Mouse (Mus musculus) neural tube, embryonic 15.5 days (tissue): ENCODE results near the gene Phykpl. TPM values are rescaled to one million over a fixed set of nuclear protein-coding genes. Genes with fewer than 3 reads are reported as not detected.

ENCODE experiments used
- ATAC-seq: fragments of 200-750 bp; cut with Nextera tagmentation; 2 replicates; pipeline ENCODE4 v1.8.0; 2017; ENCODE audit warnings: mild to moderate bottlenecking, moderate TSS enrichment, moderate library complexity; ENCODE audit not compliant: low FRiP score
- H3K27ac ChIP-seq: fragments of 300-500 bp; sonication (generic); replicated peaks from 2 replicates; pipeline ENCODE4 v1.5.1; 2015; ENCODE audit warnings: mild to moderate bottlenecking, inconsistent platforms
- H3K27me3 ChIP-seq: fragments of 300-500 bp; sonication (generic); replicated peaks from 2 replicates; pipeline ENCODE4 v1.6.1; 2015; ENCODE audit warnings: inconsistent platforms
- H3K36me3 ChIP-seq: fragments of 300-500 bp; sonication (generic); 2 replicates; pipeline ENCODE4 v1.6.1; 2015; ENCODE audit warnings: inconsistent platforms
- H3K4me1 ChIP-seq: fragments of 300-500 bp; sonication (generic); 2 replicates; pipeline ENCODE4 v1.6.1; 2015; ENCODE audit warnings: inconsistent platforms
- H3K4me2 ChIP-seq: fragments of 300-500 bp; sonication (generic); 2 replicates; pipeline ENCODE4 v1.6.1; 2015; ENCODE audit warnings: inconsistent platforms, mild to moderate bottlenecking, moderate library complexity
- H3K4me3 ChIP-seq: fragments of 300-500 bp; sonication (generic); replicated peaks from 2 replicates; pipeline ENCODE4 v1.5.1; 2015; ENCODE audit warnings: mild to moderate bottlenecking, inconsistent platforms
- H3K9ac ChIP-seq: fragments of 300-500 bp; sonication (generic); replicated peaks from 2 replicates; pipeline ENCODE4 v1.6.1; 2015; ENCODE audit warnings: mild to moderate bottlenecking, inconsistent platforms
- H3K9me3 ChIP-seq: fragments of 300-500 bp; sonication (generic); replicated peaks from 2 replicates; pipeline ENCODE4 v1.6.1; 2016; ENCODE audit warnings: inconsistent platforms
- WGBS: fragments of 180-500 bp; shearing (Covaris S2); methylation state at CpG from one replicate; pipeline ENCODE4 v1.1.7; 2015; ENCODE audit warnings: mixed read lengths; 5-methylcytosine and 5-hydroxymethylcytosine counted together
- polyA plus RNA-seq: library from polyadenylated mRNA; unstranded; fragments of >200 nt; fragmentation: Nextera tagmentation; extraction: Ambion mirVana; gene quantifications from 2 replicates; pipeline ENCODE4 v1.2.1, GENCODE M21; 2015

The Phykpl gene
- polyA plus RNA-seq = 8.1 and 10.9 TPM in 2 replicates

DNA sequence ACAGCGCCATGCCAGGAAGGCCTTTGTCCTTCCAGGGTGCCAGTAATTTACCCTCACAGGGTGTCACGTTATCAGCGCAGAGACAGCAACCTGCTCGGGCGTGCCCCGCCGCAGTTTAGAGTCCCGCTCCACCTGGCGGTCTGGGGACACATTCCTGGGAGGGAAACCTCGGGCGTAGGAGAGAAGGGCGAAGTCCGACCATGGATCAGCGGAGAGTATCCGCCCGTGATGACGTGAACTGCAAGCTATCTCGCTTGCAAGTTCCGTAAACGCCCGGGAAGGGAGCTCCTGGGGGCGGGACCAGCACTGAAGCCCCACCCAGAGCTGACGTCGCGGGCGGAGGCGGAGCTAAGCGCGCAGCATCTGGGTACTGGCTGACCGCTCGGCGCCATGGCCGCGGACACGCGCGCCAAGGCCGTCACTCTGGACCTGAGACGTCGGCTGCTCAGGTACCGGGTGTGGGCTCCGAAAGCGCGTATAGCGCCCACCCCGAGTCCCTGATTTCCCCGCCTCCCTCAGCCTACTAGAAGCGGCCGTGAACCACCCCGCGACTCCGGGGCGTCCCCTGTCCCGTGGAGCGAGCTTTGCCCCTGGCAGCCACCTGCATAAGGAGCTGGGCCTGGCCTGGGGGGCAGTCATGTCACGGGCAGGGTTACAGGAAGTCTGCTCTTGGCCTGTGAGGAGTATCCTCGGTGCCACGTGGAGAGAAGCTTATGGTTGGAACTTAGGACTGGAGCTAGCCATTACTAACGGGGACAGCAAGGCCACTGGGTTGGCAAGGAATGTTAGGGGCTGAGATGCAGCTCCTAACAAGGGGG, at the start of gene Phykpl:
Gene Phykpl (plus strand): TSS at position 327 of the 818 bp plus-strand sequence.
- under 1% methylated on average over 59 of the region's 59 CpGs for WGBS
- Histone ChIP-seq H3K4me2 (peak within 1 kb of the TSS; percentile 84), H3K9ac (peak within 1 kb of the TSS; percentile 77), H3K4me3 (peak within 1 kb of the TSS; percentile 60), H3K4me1 (peaks cover 20% of the 10 kb centered on the region), H3K36me3 (peaks cover 29% of the 10 kb centered on the region), H3K27ac (peak within 1 kb of the TSS; percentile 88), H3K27me3 (no peaks in the 10 kb centered on the region), H3K9me3 (no peaks in the 10 kb centered on the region)
- peak; percentile 96 for ATAC-seq

DNA sequence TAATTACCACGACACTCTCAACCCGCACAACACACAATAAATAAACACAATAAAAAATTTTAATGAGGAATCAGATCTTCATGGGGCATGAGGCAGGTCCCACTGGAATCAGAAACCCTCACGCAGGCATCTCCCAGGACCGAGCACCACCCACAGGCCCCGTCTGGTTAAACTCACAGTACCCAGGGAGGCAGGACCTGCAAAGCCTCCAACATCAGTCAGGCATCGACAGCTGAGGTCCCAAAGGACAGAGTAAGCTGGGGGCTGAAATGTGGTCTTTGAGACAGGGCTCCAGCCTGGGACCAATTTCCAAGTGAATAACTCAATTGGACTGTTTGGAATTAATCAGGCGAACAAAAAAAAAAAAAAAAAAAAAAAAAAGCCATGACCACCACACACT, 46.2 kb upstream of the Phykpl start:
- H3K4me1 ChIP-seq = no peaks in the 10 kb centered on the region
- H3K4me3 ChIP-seq = no peak overlapping the region
- ATAC-seq = no peak
- H3K27ac ChIP-seq = no peak overlapping the region
- H3K36me3 ChIP-seq = no peaks in the 10 kb centered on the region
- 29% methylated on average over 7 of the region's 7 CpGs for WGBS
- H3K4me2 ChIP-seq = no peak overlapping the region
- no peak overlapping the region for H3K9ac ChIP-seq
- no peaks in the 10 kb centered on the region for H3K9me3 ChIP-seq
- no peaks in the 10 kb centered on the region for H3K27me3 ChIP-seq

DNA sequence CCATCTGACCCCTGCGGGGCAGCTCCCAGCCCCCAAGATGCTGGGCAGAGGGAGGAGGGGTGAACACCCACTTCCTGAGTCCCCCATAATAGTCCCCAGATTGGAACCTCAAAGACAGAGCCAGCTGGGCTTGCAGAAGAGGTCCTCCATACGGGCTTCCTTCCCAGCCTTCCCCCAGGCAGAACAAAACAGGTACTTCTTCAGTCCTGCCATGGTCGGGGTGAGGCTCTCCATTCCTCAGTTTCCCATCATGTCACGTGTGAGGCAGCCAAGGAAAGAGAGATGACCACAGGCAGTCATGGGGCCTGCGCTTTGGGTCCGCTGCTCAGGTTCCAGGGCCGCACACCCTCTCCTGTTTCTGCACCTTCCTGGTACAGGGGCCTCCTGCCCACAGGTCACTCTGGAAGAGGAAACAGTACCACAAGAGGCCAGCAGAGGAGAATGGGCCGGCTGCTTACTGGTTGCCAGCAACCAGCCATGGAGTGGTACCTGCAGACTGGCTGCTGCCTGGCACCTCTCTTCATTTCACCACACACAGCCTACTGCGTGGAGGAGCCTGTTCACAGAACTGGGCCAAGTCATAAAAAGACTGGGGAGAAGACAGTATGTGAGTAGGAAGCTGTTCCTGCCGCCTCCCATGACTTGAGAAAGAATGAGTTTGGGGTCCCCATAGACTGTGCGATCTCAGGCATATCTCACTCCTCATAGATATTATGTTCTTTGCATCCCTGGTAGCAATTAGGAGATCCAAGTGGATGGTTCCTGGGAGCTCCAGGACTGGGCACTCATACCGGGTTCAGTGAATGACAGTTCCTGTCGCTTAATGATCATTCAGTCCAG, 45.4 kb upstream of the Phykpl start:
- no peaks in the 10 kb centered on the region for H3K27me3 ChIP-seq
- ATAC-seq = no peak
- H3K9me3 ChIP-seq = no peaks in the 10 kb centered on the region
- no peak overlapping the region for H3K4me3 ChIP-seq
- no peak overlapping the region for H3K9ac ChIP-seq
- no peak overlapping the region for H3K27ac ChIP-seq
- no peaks in the 10 kb centered on the region for H3K4me1 ChIP-seq
- H3K4me2 ChIP-seq = no peak overlapping the region
- WGBS = 60% methylated on average over 13 of the region's 13 CpGs
- H3K36me3 ChIP-seq = no peaks in the 10 kb centered on the region

DNA sequence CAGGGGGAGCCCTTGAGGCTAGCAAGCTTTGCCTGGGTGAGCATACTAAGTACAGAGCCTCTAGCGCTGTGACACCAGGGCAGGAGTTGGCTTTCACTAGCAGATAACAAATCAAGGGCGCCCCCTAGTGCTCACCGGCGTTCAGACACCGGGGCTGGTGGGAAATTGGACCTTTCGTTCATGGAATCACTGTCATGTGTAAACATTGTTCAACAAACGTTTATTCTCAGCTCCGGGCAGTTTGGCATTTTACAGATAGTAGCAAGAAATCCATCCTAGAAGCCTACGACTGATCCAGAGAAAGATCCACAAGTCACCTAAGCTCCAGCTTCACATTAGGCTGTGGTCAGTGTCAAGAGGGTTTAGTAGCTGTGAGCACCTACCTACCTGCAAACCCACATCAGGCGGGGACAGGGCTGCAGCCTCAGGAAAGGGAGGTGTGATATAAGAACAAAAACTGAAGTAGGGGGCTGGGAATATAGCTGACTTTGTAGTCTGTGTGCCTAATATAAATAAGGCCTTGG, 44.7 kb upstream of the Phykpl start:
- no peaks in the 10 kb centered on the region for H3K9me3 ChIP-seq
- ATAC-seq = peak; percentile 73
- H3K4me2 ChIP-seq = no peak overlapping the region
- H3K27ac ChIP-seq = no peak overlapping the region
- no peaks in the 10 kb centered on the region for H3K36me3 ChIP-seq
- no peaks in the 10 kb centered on the region for H3K27me3 ChIP-seq
- H3K4me1 ChIP-seq = no peaks in the 10 kb centered on the region
- 12% methylated on average over 10 of the region's 10 CpGs for WGBS
- no peak overlapping the region for H3K4me3 ChIP-seq
- no peak overlapping the region for H3K9ac ChIP-seq

- Histone ChIP-seq H3K9me3 (no peaks in the 10 kb centered on the region), H3K4me3 (no peak overlapping the region), H3K4me1 (no peaks in the 10 kb centered on the region), H3K4me2 (no peak overlapping the region), H3K27ac (no peak overlapping the region), H3K9ac (no peak overlapping the region), H3K36me3 (no peaks in the 10 kb centered on the region), H3K27me3 (no peaks in the 10 kb centered on the region)
- WGBS = 70% methylated on average over 9 of the region's 9 CpGs
- no peak for ATAC-seq
Observed at GRCm38 (mm10) chr11:51542424-51542823, 42.1 kb upstream of the Phykpl start.

DNA sequence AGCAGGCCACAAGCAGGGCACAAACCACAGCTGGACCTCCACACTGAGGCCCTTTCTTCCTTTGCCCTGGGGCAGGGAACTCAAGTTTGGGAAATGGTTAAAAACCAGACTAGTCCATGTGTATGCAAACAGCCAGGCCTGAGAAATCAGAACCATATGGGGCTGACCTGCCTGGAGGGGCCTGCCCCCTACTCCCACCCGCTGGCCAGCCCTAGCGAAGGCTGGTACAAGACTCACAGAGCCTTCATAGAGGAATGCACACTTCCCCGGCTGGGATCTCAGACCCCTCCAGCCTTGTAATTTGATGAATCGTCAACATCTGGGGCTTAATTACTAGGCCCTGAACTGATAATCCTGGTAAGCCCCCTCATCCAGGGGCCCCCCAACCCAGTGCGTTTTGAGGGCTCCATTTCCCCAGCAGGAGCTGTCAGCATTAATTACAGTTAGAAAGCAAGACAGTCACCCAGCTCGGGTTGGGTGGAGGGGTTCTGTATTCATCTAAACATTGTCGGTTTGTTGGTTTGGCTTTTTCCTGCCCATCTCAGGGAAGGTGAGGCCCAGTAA, 41.0 kb upstream of the Phykpl start:
- H3K4me3 ChIP-seq = no peak overlapping the region
- no peaks in the 10 kb centered on the region for H3K27me3 ChIP-seq
- no peaks in the 10 kb centered on the region for H3K4me1 ChIP-seq
- no peak overlapping the region for H3K27ac ChIP-seq
- no peak overlapping the region for H3K9ac ChIP-seq
- H3K4me2 ChIP-seq = no peak overlapping the region
- H3K9me3 ChIP-seq = no peaks in the 10 kb centered on the region
- WGBS = 37% methylated on average over 7 of the region's 7 CpGs
- ATAC-seq = no peak
- no peaks in the 10 kb centered on the region for H3K36me3 ChIP-seq

- no peak overlapping the region for H3K4me3 ChIP-seq
- no peaks in the 10 kb centered on the region for H3K4me1 ChIP-seq
- no peak overlapping the region for H3K4me2 ChIP-seq
- no peak overlapping the region for H3K27ac ChIP-seq
- no peak overlapping the region for H3K9ac ChIP-seq
- no peaks in the 10 kb centered on the region for H3K9me3 ChIP-seq
- no peaks in the 10 kb centered on the region for H3K27me3 ChIP-seq
- WGBS = 73% methylated on average over 2 of the region's 2 CpGs
- H3K36me3 ChIP-seq = no peaks in the 10 kb centered on the region
- no peak for ATAC-seq
Observed at GRCm38 (mm10) chr11:51544413-51544812, 40.1 kb upstream of the Phykpl start.

DNA sequence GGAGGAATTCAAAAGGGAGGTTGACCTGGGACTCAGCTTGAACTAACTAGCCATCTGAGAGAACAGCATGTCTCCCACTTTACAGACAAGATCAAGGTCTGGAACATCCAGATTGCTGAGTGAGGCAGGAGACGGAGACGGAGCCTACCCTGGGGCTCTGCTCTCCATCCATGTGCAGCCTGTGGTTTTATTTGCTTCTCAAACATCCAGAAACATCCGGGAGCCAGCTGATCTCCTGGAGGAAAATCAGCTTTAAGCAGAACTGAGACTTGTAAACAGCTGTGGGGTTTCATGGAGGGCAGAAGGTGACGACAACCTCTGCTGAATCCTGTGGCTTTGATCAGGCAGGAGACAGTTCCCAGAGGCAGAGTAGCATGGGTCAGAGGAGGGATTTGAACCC, 38.7 kb upstream of the Phykpl start:
- no peak overlapping the region for H3K27ac ChIP-seq
- no peak overlapping the region for H3K4me2 ChIP-seq
- H3K9me3 ChIP-seq = no peaks in the 10 kb centered on the region
- H3K4me3 ChIP-seq = no peak overlapping the region
- no peaks in the 10 kb centered on the region for H3K27me3 ChIP-seq
- no peak for ATAC-seq
- H3K36me3 ChIP-seq = no peaks in the 10 kb centered on the region
- 0 out of 2 replicates have a peak, but pooled peaks cover 2% of the 10 kb centered on the region for H3K4me1 ChIP-seq
- WGBS = 59% methylated on average over 4 of the region's 4 CpGs
- no peak overlapping the region for H3K9ac ChIP-seq

- no peak overlapping the region for H3K4me2 ChIP-seq
- WGBS = 68% methylated on average over 5 of the region's 5 CpGs
- no peak for ATAC-seq
Observed at GRCm38 (mm10) chr11:51551253-51551652, 33.3 kb upstream of the Phykpl start.

GRCm38 (mm10) chr11:51552091-51552490, 32.5 kb upstream of the Phykpl start:
- H3K27me3 ChIP-seq = no peaks in the 10 kb centered on the region
- no peak overlapping the region for H3K9ac ChIP-seq
- H3K9me3 ChIP-seq = no peaks in the 10 kb centered on the region
- no peak overlapping the region for H3K4me3 ChIP-seq
- peaks cover 7% of the 10 kb centered on the region for H3K4me1 ChIP-seq
- no peak overlapping the region for H3K27ac ChIP-seq
- H3K36me3 ChIP-seq = no peaks in the 10 kb centered on the region
- H3K4me2 ChIP-seq = no peak overlapping the region
- no peak for ATAC-seq
- 48% methylated on average over 3 of the region's 3 CpGs for WGBS

More at GRCm38 (mm10) chr11:51551253-51551652, 33.3 kb upstream of the Phykpl start:
- Histone ChIP-seq H3K4me3 (no peak overlapping the region), H3K9ac (no peak overlapping the region), H3K27me3 (no peaks in the 10 kb centered on the region), H3K9me3 (no peaks in the 10 kb centered on the region), H3K4me1 (peaks cover 7% of the 10 kb centered on the region), H3K36me3 (no peaks in the 10 kb centered on the region), H3K27ac (0 out of 2 replicates have a peak overlapping the region, but pooled peaks have one; percentile 23)

GRCm38 (mm10) chr11:51554590-51554989, 30.0 kb upstream of the Phykpl start:
- no peaks in the 10 kb centered on the region for H3K27me3 ChIP-seq
- H3K4me3 ChIP-seq = no peak overlapping the region
- 69% methylated on average over 10 of the region's 10 CpGs for WGBS
- no peak for ATAC-seq
- H3K4me1 ChIP-seq = peaks cover 7% of the 10 kb centered on the region
- no peaks in the 10 kb centered on the region for H3K36me3 ChIP-seq
- H3K27ac ChIP-seq = no peak overlapping the region
- no peaks in the 10 kb centered on the region for H3K9me3 ChIP-seq
- 0 out of 2 replicates have a peak overlapping the region, but pooled peaks have one; percentile 17 for H3K4me2 ChIP-seq
- no peak overlapping the region for H3K9ac ChIP-seq
